Mouse (Mus musculus) retina, postnatal 1 day (tissue): ENCODE results near the gene Slc35e3.
A peak's percentile ranks its signal among the peaks of the same experiment; 100 is the strongest.
"Not testable (repeated sequence)": the region's sequence is repeated elsewhere in the genome, so short reads cannot be mapped to it uniquely, and the experiment has no call there.

Experiments used
- DNase-seq: peaks from one replicate; pipeline ENCODE4 v3.0.0-alpha.2; 2012

Gene Slc35e3

DNA sequence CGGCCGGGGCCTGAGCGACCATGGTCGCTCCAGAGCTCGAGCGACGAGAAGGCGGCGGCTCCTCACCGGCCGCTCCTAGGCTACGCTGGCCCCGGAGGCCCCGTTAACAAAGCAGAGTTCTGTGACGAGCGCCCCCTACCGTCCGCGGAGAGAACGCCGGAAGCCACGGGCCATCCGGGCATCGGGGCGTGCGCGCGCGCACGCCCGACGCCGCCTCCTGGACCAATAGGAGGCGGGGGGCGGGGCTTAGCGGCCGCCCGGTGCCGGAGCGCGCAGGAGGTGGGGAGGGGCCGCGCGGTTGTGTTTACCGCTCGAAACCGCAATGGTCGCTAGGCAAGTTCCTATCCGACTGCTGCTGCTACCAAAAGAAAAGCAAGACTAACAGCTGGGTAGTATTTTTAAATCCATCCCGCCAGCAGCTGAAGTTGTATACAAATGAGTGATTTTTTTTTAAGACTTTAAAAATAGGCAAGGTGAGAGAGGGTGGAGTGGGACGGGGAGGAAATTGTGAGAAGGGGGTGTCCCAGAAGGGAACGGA is 35.5 kb downstream of the Slc35e3 start, which contains the start of gene Mdm2:
Mdm2 (minus strand) TSS at position 155 of the 538 bp plus-strand sequence.
- DNase-seq = peak; percentile 95

DNA sequence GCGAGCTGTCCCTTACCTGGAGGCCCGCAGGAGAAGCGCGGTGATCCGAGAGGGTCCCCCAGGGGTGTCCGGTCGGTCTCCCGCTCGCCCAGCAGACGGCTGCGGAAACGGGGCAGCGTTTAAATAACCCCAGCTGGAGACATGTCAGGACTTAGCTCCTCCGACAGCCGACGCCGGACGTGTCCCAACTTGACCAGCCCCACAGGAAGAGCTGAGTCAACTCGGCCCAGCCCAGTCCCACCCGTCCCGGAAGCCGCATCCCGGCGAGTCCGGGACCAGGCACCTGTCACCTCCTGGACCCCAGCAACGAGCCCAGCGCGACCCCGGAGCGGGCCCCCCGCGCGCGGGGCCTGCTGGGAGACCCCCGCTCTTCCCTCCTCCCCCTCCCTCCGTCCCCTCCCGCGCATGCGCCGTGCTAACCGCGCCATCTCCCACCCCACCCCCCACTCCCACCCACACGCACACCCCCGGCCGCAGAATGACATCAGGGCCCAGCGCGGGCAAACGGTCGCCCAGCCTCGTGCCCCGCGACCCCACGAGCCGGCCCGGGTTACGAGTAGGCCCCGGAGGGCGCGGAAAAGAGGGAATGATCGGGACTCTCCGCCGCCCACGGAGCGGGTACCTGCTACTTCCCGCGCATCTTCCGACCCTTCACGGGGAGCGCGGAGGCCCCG is 36.1 kb downstream of the Slc35e3 start:
- peak; percentile 90 for DNase-seq

DNA sequence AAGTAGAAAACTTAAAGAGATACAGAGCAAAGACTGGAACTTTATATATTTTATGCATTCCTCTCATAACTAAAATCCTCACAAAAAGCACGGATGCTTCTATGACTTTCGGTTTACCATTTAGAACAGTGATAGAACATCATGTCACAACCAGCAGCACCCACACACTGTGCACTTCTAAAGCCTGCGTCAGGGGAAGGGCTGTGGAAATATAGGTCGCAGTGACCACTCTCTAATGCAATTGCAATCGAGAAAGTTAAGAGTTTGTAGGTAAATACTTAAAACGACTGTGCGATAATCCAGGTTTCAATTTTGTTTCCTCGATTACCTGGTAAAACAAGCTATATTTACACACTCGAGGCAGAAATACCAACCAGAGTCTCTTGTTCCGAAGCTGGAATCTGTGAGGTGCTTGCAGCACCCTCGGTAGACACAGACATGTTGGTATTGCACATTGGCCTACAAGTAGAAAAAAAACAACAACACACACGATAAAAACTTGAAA is 36.8 kb downstream of the Slc35e3 start:
- DNase-seq = no peak

DNA sequence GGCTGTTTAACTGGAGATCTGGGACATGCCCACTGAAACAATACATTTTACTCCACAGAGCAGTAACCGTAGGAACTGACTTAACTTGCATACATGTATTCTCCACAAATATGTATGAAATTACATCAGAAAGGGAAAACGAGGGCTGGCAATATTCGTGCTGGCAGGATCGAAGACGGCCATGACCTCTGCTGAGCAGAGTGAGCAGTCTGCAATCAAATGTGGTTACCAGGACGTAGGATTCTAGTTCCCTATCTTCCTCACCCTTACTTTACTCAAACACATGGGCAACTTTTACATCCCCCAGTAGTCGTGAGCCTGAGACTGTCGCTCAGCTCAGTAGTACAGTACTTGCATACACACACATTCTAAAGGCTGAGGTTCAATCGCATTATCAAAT is 37.3 kb downstream of the Slc35e3 start:
- DNase-seq = no peak

DNA sequence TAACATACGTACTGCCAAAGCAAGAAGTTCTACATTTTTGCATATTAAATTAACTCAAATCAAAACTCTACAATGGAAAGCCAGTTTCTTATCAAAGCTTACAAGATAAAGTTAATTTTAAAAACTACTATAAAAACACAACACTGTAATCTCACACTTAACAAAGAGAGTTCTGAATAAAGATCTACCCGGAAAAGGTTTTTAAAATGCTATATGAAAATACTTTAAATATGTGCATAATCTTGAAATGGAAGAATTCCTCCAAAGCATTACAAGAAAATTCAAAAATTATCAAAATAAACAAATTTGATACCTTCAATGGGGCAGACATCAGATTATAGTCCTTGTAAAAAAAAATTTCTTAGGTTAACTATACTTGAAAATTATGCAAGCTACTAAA is 37.8 kb downstream of the Slc35e3 start:
- no peak for DNase-seq

DNA sequence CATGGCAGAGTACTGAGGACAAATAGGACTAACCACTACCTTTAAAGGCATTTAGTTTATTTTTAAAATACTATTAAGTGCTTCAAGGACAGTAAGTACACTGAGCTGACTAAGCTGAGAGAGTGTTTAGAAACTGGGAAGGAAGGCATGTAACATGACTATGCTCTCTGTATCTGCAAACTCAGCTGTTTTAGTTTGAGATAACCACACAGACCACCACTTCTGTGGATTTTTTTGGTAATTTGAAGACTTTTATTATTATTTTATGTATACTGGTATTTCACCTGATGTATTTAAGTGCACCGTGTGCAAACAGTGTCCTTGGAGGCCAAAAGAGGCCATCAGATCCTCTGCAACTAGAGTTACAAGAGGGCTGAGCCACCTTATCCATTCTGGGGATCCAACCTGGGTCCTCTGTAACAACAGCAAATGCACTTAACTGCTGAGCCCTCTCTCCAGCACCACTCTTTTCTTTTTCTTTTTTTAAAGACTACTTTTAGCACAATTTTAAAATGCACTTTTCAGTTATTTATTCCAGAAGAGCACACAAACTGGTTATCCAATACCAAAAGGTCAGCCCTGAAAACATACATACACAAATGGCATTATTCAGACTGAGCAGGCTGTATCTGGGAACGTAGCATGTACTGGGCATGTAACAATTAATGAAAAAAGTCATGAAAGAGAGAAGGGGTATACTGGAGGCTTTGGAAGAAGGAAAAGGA is 38.9 kb downstream of the Slc35e3 start:
- DNase-seq = no peak

DNA sequence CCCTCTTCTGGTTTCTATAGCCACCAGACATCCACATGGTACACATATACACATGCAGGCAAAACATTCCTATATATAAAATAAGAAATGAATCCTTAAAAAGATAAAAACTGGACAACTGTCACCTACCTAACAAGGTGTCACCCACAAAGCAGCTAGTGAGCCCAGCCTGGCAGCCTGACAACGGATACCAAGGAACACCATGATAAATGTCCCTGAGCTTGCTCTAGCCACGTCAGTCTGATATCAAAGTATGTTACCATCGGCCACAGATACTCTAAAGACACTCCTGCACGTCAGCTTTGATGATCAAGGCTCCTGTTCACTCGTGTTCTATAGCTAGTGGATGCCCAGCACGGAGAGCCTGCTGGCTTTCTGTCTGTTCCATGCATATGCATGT is 39.7 kb downstream of the Slc35e3 start:
- DNase-seq = no peak

DNA sequence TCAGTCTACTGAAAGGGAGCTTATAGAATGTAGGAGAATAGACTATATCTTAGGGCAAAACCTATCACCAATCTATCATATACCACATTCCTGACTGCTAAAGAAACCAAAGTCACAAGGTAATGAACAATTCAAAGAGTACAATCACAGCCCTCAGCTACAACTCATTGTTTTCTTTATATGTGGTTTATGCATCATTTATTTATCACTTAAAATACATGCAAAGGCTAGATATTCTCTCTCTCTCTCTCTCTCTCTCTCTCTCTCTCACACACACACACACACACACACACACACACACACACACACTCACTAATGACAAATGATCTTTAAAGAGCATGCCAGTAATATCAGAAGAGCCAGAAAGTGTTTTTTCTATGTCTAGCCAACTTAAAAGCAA is 40.4 kb downstream of the Slc35e3 start:
- DNase-seq = no peak

DNA sequence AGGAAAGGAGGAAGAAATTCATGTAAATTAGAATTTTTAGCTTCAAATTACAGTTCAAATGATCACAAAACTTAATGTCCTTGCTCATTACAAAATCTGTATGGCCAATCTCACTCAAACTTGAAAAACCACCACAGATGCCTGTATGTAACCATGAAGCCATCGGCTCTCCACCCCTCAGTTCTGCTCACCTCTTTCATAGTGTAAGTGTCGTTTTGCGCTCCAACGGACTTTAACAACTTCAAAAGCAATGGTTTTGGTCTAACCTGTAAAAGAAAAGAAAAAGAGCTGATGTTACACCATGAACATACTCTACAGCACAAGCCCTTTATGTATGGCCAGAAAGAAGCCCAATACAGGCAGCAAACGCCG is 41.2 kb downstream of the Slc35e3 start:
- DNase-seq = no peak

DNA sequence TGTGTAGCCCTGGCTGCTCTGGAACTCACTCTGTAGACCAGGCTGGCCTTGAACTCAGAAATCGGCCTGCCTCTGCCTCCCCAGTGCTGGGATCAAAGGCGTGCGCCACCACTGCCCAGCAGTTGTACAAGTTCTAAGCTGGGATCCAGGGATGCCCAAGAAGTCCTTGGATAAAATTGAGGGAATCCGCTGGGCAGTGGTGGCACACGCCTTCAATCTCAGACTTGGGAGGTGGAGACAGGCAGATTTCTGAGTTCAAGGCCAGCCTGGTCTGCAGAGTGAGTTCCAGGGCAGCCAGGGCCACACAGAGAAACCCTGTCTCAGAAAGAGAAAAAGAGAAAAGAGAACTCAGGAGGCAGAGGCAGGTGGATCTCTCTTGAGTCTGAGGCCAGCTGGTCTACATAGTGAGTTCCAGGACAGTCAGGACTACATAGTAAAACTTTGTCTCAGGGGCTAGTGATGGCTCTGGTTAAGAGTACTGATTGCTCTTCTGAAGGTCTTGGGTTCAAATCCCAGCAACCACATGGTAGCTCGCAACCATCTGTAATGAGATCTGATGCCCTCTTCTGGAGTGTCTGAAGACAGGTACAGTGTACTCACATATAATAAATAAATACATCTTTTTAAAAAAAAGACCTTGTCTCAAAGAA is 41.7 kb downstream of the Slc35e3 start:
- DNase-seq = not testable (repeated sequence)

DNA sequence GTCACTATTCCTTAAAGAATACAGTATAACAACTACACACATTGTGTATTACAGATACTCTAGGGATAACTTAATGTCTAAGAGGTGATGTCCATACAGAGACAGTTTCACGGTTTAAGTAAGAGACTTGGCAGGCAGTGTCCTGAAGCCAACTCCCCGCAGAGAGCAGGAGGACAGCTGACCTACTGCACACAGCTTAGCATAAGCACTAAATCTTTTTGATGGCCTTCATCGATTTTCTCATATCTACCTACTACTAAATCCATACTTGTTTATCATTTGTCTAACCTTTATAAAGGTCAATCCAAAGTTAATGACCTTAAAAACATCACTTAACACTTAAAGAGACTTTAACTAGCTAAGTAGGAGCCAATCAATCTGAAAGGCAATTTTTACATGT is 42.7 kb downstream of the Slc35e3 start:
- no peak for DNase-seq

DNA sequence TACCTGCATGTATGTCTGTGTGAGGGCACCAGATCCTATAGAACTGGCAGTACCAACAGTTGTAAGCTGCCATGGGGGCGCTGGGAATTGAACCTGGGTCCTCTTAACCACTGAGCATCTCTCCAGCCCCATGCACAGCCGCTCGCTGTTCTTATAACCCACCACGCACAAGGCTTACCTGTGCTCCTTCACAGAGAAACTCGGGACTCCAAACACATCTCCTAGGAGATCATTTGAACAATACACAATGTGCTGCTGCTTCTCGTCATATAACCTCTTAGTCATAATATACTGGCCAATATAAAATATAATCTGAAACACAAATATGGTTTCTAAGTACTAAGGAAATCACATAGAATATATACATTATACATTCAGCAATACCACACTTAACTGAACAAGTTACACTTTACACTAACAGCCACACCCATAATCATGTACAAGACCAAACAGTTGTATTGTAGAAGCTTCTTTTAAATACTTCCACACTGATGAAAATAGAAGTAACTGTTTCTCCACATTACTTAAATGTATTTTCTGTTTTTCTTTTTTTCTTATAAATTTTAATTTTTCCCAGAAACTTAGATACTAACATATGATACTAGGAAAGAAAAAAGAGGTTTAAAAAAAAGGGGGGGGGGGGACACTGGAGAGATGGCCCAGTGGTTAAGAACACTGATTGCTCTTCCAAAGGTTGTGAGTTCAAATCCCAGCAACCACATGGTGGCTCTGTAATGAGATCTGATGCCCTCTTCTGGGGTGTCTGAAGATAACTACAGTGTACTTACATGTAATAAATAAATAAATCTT is 43.9 kb downstream of the Slc35e3 start:
- no peak for DNase-seq

DNA sequence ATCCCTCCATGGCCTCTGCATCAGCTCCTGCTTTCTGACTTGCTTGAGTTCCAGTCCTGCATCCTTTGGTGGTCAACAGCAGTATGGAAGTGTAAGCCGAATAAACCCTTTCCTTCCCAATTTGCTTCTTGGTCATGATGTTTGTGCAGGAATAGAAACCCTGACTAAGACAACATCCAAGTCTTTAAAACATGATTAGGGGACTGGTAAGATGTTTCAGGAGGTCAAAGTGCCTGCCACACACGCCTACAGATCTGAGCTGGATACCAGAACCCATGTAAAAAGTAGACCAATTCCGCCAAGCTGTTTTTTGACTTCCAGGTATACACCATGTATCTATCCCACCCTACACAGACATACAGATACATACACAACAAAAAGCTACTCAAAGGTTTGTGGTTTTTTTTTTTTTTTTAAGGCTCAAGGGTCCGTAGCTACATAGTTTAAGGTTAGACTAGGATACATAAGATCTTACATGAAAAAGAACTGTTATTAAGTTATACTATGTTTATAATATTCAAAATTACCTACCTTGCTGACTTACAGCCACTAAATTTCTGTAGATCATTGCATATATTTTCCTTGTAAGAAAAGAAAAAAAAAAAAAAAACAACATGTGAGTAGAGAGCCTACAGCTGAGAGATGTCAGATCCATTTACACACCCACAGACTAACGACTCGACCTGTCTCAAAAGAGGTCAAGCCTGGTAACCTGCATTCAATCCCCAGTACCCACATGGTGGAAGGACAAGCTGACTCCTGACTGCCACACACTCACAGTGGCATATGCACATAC is 44.9 kb downstream of the Slc35e3 start:
- no peak for DNase-seq

DNA sequence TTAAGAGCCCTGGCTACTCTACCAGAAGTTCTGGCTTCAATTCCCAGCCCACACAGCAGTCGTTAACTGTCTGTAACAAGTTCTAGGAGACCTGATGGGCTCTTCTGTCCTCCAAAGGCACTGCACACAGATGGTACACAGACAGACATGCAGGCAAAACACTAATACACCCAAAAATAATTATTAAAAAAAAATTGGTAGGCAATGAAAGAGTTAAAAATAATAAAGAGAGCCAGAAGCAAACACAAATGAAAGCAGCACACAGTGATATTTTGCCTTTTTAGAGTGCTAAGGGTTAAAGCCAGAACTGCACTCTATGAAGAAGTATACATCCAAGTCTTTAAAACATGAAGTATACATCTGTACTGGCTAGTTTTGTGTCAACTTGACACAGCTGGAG is 45.7 kb downstream of the Slc35e3 start:
- no peak for DNase-seq

DNA sequence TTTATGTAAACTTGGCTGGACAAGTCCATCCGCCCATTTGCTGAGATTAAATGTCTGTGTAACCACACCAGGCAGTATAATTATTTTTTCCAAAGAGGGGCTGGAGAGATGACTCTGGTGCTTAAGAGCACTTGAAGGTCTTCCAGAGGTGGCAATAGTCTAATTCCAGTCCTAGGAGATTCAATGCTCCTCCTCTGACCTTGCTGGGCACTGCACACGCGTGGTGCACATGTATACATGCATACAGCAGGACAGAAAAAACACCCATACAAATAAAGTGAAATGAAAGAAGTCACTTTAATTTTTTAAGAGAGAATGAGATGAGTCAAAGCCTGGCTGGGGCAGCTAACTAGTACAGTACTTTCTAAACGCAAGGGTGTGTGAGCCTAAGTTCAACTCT is 46.3 kb downstream of the Slc35e3 start:
- DNase-seq = no peak

DNA sequence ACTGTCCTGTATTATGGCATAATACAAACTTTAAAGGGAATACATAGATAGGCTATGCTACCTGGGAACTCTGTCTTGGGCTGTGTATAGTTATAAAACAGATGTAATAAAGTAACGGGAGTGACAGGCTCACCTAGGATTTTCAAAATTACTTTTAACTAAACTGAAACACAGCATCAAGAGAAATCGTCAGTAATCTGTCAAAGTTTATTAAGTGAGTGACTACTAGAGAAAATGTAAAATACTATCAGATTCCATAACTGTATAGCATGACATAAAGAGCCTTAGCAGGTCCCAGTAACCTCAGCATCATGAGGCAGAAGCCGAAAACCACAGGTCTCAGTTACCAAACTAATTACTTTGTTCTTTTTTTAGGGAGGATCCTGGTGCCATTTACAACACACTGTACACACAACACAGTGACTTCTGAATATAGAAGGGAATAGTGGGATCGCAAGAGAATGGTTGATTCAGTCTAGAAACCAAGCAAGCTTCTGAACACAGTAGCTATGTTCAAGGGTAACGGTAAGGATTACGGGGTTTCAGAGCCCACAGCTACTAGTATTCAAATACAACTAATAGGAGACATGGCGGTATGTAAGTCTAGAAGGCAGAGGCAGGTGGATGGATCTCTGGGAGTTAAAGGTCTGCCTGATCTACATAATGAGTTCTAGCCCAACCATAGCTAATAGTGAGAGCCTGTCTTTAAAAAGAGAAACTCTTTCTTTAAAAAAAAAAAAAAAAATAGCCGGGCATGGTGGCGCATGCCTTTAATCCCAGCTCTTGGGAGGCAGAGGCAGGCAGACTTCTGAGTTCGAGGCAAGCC is 47.6 kb downstream of the Slc35e3 start:
- no peak for DNase-seq

DNA sequence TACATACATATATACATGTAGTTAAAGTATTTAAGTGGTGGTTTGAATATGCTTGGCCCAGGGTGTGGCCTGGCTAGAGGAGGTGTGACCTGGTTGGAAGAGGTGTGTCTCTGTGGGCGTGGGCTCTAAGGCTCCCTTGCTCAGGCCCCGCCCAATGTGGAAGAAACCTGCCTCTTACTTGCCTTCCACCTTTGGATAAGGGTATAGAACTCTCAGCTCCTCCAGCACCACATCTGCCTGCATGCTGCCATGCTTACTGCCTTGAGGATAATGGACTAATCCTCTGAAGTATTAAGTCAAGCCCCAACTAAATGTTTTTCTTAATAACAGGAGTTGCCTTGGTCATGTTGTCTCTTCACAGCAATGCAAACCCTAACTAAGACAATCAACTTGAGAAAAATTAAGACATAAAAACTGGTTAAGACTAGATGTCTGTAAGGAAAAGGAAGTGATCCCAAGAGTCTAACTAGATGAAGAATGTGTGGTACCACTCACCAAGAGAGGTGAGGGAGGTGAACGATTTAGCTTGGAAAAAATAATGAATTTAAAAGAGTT is 48.5 kb downstream of the Slc35e3 start:
- DNase-seq = no peak

DNA sequence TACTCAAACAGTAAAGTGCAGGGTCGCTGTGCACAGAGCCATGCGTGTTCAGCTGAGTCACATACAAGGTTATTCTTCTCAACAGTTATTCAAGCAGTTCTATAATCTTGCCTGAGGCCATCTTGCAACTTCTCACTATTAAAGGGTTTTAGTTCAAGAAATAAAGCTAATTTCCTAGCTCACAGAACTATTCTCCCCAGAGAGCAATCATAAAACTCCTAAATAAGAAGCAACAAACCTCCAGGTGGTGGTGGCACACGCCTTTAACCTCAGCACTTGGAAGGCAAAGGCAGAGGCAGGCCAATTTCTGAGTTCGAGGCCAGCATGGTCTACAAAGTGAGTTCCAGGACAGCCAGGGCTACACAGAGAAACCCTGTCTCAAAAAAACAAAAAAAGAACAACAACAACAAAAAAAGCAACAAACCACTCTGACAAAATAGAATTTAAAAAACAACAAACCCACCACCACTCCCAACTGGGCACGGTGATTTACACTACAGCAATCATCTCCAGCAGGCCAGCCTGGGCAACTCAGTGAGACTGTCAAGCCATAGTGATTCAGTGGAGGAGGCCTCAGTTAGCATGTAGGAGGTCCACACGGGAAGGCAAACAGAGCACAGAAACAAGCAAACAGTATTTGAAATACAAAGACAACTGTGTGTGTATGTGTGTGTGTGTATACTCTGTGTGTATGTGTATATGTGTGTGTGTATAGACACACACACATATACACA is 49.2 kb downstream of the Slc35e3 start:
- DNase-seq = no peak

DNA sequence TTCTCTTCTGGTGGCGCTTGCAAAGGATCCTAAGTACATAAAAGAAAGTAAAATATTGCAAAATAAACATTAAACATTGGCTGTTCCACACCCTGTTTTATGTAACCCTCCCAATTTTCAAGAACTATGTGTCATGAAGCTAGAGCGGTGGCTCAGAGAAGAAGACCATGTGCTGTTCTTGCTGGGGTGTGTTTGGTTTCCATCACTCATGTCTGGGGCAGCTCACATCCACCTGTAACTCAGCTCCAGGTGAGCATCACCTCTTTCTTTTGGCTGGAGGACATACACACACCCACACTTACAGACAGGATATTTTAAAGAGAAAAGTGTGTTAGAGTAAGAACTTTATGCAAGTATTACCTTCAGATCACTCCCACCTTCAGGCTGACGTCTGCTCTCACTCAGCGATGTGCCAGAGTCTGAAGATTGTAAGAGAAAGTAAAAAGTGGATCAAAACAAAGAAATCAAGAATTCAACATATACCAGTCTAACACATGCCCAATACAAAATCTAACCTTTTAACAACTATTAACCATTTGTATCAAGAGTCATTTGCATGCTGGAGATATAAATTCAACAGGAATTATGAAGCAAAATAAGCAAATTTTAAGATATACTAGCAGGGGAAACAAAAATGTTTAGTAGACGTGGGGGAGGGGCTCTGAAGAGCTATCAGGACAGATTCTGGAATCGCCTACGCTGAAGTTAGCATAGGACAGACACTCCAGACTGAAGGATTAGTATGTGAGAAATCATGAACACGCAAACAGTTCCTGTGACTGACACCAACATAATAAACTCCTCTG is 49.9 kb downstream of the Slc35e3 start:
- no peak for DNase-seq
